Mouse (Mus musculus) frontal cortex, postnatal 25 days (tissue): ENCODE data around the gene Heatr3.

ENCODE experiments used
- DNase-seq, 2 experiments: peaks; one replicate each; pipeline ENCODE4 v3.0.0; 2022; ENCODE audit warnings: low spot score in 2 of 2

Gene Heatr3

GRCm38 (mm10) chr8:88137748-88138484 lies at the start of gene Heatr3:
TSS of gene Heatr3 (plus strand) at chr8:88137855.
- peak; percentile 92 to 95 for DNase-seq

- no peak for DNase-seq
Observed at GRCm38 (mm10) chr8:88088006-88088405, 49.6 kb upstream of the Heatr3 start.

DNA sequence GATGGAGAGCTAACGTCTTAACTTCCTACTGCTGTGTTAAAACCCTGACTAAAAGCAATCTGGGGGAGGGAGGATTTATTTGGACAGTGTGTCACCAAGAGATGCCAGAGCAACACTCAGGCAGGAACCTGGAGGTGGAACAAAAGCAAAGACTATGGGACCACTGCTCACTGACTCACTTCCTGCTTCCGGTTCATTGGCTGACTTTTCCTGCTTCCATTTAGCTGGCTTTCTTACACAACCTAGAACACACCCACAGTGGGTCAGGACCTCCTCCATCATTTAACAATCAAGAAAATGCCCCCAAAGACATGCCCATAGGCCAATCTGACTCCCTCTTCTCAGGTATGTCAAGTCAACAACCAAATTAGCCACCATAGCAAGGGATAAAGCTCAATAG lies 46.0 kb upstream of the Heatr3 start:
- DNase-seq, result no peak

DNA sequence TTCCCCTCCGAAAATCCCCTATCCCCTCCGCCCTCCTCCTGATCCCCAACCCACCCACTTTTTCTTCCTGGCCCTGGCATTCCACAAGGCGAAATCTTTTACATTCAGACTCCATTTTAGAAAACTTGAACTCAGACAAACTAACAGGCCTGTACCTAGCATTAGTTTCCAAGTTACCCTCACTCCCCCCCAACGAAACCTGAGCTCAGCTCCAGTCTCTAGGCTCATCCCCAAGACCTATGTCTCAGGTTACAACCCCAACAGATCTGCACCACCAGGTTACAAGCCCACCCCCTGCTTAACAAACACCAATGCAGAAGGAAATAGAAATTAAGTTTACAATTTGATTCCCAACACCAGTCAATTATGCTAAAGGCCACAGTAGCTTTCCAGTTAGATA lies 44.3 kb upstream of the Heatr3 start:
- DNase-seq, result no peak

DNA sequence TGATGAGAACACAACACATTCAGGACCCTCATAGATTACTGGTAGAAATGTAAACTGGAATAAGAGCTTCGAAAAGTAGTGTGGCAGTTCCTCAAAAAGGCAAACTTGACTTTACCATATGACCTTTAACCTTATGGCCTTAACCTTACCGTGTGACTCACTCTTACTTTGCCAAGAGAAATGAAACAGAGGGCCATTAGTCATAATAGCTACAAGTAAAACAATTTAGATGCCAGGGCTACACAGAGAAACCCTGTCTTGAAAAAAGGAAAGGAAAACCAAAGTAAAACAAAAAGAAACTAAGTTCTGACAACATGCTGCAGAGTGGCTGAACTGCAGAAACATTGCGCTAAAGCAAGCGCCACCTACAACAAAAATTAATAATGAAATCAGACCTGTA lies 38.8 kb upstream of the Heatr3 start:
- no peak for DNase-seq

GRCm38 (mm10) chr8:88099526-88099925 lies 38.1 kb upstream of the Heatr3 start:
- peak; percentile 4 to 11 for DNase-seq

- no peak for DNase-seq
Observed at GRCm38 (mm10) chr8:88109241-88109640, 28.4 kb upstream of the Heatr3 start.

DNA sequence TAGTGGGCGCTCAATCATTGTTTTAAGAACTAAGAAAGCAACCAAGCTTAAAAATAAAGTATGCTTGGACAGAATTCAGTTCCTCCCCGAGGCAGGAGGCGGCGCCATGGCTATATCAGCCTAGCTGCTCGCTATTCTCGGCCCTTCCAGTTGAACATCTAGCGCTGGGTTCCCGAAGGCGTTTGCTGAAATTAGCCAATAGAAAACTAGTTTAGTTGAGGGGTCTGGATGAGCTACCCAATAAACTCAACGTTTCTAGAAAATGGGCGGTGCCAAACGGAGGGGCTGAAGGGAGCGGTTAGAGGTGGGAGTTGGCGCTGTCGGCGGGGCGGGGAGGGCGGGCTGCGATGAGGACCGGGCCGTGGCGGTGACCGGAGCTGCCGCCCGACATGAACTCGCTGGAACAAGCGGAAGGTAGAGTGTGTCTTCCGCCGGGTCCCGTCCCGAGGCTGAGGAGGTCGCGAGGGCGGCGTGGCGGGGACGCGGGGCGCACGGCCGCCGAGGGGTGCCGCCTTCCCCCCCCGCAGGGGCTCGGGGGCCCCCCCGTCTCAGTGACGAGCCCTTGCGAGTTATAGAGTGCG lies 19.1 kb upstream of the Heatr3 start, which contains the start of gene Cnep1r1:
Cnep1r1 (plus strand) TSS at position 314 of the 581 bp plus-strand sequence.
- peak; percentile 80 to 94 for DNase-seq

DNA sequence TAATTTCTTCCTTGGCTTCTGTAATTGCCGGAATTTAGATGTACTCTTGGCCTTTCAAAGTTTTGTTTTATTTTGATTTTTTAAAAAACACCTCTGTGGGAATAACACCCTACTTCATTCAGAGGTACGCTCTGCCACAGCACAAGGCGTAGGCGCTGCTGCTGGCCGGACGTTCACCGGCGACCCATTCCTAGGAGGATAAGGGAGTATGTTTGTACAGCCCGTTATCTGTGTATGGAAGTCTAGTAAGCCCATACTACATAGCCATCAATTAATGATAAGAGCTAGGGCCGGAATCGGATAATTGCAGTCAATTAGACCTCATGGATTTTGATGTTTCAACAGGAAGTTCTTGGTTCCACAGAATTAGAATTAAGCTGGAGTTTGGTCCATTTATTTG lies 18.6 kb upstream of the Heatr3 start:
- DNase-seq, result no peak

DNA sequence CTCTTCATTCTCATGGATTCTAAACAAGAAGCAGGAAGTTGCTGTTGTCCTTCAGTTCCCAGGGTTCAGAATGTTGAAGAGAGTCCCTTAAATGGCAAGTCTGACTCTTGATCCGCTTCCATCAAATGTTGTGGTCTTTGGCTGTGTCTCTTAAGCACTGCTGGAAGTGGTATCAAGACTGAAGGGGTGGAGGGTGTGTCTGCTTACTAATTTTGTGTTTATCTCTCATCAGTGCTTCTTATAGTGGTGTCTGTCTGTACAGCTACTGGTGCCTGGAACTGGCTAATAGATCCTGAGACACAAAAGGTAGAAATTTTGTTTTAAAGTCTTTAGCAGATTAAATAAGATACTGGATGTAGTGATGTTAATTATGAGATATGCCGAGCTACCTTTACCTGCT lies 12.8 kb upstream of the Heatr3 start:
- DNase-seq, result no peak

- no peak for DNase-seq
Observed at GRCm38 (mm10) chr8:88129397-88129796, 8.3 kb upstream of the Heatr3 start.

DNA sequence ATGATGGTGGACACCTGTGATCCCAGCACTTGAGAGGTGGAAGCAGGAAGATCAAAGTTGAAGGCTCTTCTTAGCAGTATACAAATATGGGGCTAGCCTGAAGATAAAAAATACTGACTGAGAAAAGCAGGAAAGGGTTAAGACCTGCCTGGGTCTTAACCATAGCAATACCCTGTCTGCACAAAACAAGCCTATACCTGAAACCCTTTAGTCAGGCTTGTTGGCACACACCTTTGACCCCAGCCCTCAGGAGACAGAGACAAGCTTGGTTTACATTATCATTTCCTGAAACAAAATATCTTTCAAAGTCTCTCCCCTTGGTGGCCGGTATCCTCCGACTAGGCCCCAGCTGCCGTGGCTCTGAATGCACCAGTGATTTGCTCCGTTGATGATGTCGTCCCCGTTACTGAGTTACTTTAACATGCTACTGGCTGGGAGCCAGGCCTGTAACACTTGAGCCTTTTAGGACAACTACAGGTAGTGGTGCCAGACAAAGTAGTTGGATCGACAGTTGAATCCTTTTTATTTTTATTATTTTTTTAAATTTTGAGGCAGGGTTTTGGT lies 6.8 kb upstream of the Heatr3 start:
- DNase-seq, result no peak

- no peak for DNase-seq
Observed at GRCm38 (mm10) chr8:88139256-88139655, 1.6 kb downstream of the Heatr3 start.

GRCm38 (mm10) chr8:88141629-88142028 lies 4.0 kb downstream of the Heatr3 start:
- no peak for DNase-seq

GRCm38 (mm10) chr8:88144041-88144440 lies 6.4 kb downstream of the Heatr3 start:
- DNase-seq, result no peak

DNA sequence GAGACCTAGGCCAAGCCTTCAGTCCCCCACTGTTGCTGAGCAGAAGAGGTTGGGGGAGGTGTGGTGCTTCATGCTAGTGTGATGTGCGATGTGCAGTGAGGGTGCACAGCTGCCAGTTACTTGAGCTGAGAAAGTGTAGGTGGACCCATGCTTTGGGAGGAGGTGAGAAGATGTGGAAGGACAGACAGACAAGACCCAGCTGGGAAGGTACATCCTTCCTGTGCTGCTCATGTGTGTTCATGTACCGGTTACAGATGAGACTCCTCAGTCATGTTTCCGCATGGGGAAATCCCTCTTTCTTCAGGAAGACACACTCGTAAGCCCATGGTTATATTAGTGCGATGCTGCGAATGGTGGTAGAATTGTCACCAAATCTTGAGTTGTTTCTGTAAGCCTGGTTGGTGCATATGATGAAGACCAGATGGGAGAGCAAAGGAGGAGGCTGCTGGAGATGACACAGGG lies 13.3 kb downstream of the Heatr3 start:
- DNase-seq, result no peak

DNA sequence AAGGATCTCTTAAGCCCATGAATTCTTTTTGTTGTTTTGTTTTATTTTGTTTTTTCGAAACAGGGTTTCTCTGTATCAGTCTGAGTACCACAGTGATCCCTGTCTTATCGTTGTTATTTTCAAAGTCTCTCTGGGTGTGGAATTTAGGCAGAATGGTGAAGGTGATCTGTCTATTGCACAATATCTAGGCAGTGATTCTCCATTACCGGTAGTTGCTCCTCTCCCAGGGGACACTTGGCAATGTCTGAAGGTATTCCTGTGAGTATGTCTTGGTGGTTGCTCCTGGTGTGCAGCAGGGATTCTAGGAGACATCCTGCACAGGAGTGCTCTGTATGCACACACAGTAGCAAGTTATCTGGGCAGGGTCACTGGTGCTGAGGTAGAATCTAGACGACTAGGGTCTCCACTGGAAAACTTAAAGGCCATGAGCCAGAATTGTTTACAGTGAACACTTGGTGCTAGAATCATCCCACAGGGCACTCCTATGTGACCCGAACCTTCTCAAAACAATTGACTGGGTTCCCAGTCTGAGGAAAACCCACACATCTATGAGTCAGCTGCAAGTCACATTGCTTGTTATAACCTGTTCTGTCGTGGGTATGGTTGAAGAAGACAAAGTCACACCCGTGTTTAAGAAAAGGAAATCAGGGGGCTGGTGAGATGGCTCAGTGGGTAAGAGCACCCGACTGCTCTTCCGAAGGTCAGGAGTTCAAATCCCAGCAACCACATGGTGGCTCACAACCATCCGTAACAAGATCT lies 22.8 kb downstream of the Heatr3 start:
- no peak for DNase-seq

- DNase-seq, result peak; percentile 53 to 56
Observed at GRCm38 (mm10) chr8:88161439-88161838, 23.8 kb downstream of the Heatr3 start.

DNA sequence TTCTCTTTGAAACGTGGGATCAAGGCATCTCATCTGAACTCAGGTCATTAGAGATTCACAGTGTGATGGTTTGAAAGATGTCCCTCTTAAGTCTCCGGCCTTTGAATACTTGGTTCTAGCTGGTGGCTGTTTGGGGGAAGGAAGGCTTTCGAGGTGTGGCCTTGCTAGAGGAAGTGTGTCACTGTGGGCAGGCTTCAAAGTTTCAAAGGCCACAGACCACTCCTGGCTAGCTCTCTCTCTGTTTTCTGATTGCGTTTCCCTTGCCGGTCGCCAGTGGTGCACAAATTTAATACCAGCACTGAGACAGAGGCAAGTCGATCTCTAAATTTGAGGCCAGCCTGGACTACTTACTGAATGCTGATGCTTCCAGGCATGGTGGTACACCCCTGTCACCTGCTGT lies 37.6 kb downstream of the Heatr3 start:
- no peak for DNase-seq

DNA sequence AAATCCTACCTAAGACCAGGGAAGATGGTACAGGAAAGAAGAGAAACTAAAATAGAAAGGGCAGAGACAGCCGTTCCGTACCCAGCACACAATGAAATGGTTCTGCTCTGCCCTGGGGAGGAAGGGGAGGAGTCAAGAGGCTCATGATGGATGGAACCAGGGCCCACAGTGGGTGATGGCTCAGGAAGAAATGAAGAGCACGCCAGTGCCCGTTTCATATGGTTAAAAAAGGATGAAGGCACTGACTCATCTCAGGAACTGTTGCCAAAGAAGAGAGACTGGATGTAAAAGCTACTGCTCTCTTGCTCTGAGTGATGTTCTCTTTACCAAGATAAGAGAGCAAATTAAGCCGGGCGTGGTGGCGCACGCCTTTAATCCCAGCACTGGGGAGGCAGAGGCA lies 39.6 kb downstream of the Heatr3 start:
- DNase-seq, result no peak

- DNase-seq, result no peak
Observed at GRCm38 (mm10) chr8:88183121-88183520, 45.5 kb downstream of the Heatr3 start.

DNA sequence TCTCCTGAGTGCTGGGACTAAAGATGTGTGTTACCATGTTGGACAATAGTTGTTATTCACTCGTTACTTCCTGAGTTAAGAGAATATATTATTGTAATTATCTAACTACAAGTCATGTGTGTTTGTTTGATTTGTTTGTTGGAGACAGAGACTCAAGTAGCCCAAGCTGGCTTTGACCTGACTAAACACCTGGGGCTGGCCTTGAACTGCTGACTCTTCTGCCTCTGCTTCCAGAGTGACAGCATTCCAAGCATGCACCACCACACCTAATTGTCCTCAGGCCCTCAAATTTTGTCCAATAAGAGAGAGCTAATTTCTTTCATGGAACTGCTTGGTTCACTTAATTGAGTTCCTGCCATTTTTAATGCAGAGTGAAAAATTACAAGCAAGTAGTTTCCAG lies 47.3 kb downstream of the Heatr3 start:
- DNase-seq, result no peak
